Mouse (Mus musculus) embryonic facial prominence, embryonic 11.5 days (tissue): ENCODE measurements at regions not wholly inside any gene's neighbourhood (a gene's known extent, or its start where the extent isn't known, plus 50 kb on each side); places are given as distances from the start of the nearest gene placed in this dataset.

Source experiments
- ATAC-seq: fragments of 200-750 bp; cut with Nextera tagmentation; replicated peaks from 2 replicates; pipeline ENCODE4 v1.8.0; 2017; ENCODE audit warnings: low read depth; ENCODE audit not compliant: insufficient number of reproducible peaks, low FRiP score, low TSS enrichment
- DNase-seq: peaks from one replicate; pipeline ENCODE4 v3.0.0-alpha.2; 2015; ENCODE audit warnings: low spot score
- H3K27ac ChIP-seq: fragments of 300-500 bp; sonication (generic); replicated peaks from 2 replicates; pipeline ENCODE4 v1.5.1; 2014; ENCODE audit warnings: mild to moderate bottlenecking, low read depth, low read length, control low read depth
- H3K27me3 ChIP-seq: fragments of 300-500 bp; sonication (generic); 2 replicates; pipeline ENCODE4 v1.6.1; 2014; ENCODE audit warnings: mild to moderate bottlenecking, low read length, moderate library complexity, mixed read lengths; ENCODE audit not compliant: control insufficient read depth, insufficient read depth
- H3K36me3 ChIP-seq: fragments of 300-500 bp; sonication (generic); replicated peaks from 2 replicates; pipeline ENCODE4 v1.6.1; 2014; ENCODE audit warnings: low read depth, mild to moderate bottlenecking, low read length, moderate library complexity, mixed read lengths; ENCODE audit not compliant: control insufficient read depth, insufficient read depth
- H3K4me1 ChIP-seq: fragments of 300-500 bp; sonication (generic); 2 replicates; pipeline ENCODE4 v1.6.1; 2014; ENCODE audit warnings: low read length, mixed read lengths; ENCODE audit not compliant: control insufficient read depth, insufficient read depth
- H3K4me2 ChIP-seq: fragments of 300-500 bp; sonication (generic); 2 replicates; pipeline ENCODE4 v1.6.1; 2014; ENCODE audit warnings: low read depth, mild to moderate bottlenecking, control low read depth, low read length, moderate library complexity
- H3K4me3 ChIP-seq: fragments of 300-500 bp; sonication (generic); 2 replicates; pipeline ENCODE4 v1.5.1; 2014; ENCODE audit warnings: low read depth, low read length, control low read depth
- H3K9ac ChIP-seq: fragments of 300-500 bp; sonication (generic); replicated peaks from 2 replicates; pipeline ENCODE4 v1.6.1; 2014; ENCODE audit warnings: mild to moderate bottlenecking, control low read depth, low read length
- H3K9me3 ChIP-seq: fragments of 300-500 bp; sonication (generic); replicated peaks from 2 replicates; pipeline ENCODE4 v1.6.1; 2016; ENCODE audit warnings: mild to moderate bottlenecking, low read length, inconsistent platforms, mixed read lengths; ENCODE audit not compliant: control insufficient read depth
- WGBS: fragments of 180-500 bp; shearing (Covaris S2); extraction: QIAGEN DNeasy Blood & Tissue Kit; methylation state at CpG from one replicate; pipeline ENCODE4 v1.1.7; 2014; 5-methylcytosine and 5-hydroxymethylcytosine counted together

GRCm38 (mm10) chr12:106480281-106481060 lies 470.4 kb downstream of the Vrk1 start:
- Histone ChIP-seq H3K9ac (no peak overlapping the region), H3K4me1 (peaks cover 2% of the 10 kb centered on the region; the same call in 1 of the 2 replicates), H3K27ac (no peak overlapping the region), H3K36me3 (no peaks in the 10 kb centered on the region), H3K4me3 (no peak overlapping the region), H3K27me3 (peaks cover 17% of the 10 kb centered on the region), H3K9me3 (no peaks in the 10 kb centered on the region), H3K4me2 (no peak overlapping the region)
- ATAC-seq = no peak
- no peak for DNase-seq
- WGBS = 18% methylated on average over 12 of the region's 12 CpGs

- Histone ChIP-seq H3K4me1 (no peaks in the 10 kb centered on the region), H3K27ac (no peak overlapping the region), H3K9ac (no peak overlapping the region), H3K27me3 (no peaks in the 10 kb centered on the region), H3K4me3 (no peak overlapping the region), H3K4me2 (no peak overlapping the region), H3K9me3 (no peaks in the 10 kb centered on the region), H3K36me3 (no peaks in the 10 kb centered on the region)
- 50% methylated on average over 12 of the region's 12 CpGs for WGBS
- DNase-seq = no peak
- no peak for ATAC-seq
Measured at GRCm38 (mm10) chr12:106501622-106502327, 491.7 kb downstream of the Vrk1 start.

DNA sequence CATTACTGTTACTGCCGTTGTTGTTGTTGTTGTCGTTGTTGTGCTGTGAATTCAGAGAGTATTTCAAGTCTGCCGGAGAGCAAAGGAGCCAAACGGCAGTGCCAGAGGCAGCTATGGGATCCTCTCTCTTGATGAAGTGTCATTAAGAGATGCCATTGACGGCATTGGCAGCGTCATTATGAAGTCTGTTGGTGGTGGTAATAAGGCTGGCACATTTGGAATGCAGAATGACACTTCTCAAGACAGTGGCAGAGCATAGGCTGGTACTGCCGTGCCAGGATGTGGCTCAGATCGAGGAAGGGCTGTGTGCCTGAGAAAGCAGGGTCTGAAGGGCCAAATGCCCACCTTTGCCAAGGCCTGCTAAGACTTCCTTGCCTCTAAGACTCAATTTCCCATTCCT lies 494.3 kb downstream of the Vrk1 start:
- H3K9ac ChIP-seq = no peak overlapping the region
- ATAC-seq (no peak), DNase-seq (no peak)
- no peaks in the 10 kb centered on the region for H3K27me3 ChIP-seq
- H3K36me3 ChIP-seq = no peaks in the 10 kb centered on the region
- H3K4me1 ChIP-seq = no peaks in the 10 kb centered on the region
- no peak overlapping the region for H3K4me2 ChIP-seq
- no peak overlapping the region for H3K27ac ChIP-seq
- H3K9me3 ChIP-seq = no peaks in the 10 kb centered on the region
- H3K4me3 ChIP-seq = no peak overlapping the region
- WGBS = 92% methylated on average over 8 of the region's 8 CpGs

- H3K4me3 ChIP-seq = no peak overlapping the region
Measured at GRCm38 (mm10) chr12:106514057-106514456, 504.0 kb downstream of the Vrk1 start.

GRCm38 (mm10) chr12:106515257-106515788 lies 505.3 kb downstream of the Vrk1 start:
- no peak overlapping the region for H3K27ac ChIP-seq
- no peaks in the 10 kb centered on the region for H3K27me3 ChIP-seq
- ATAC-seq (no peak), DNase-seq (no peak)
- H3K9ac ChIP-seq = no peak overlapping the region
- H3K9me3 ChIP-seq = no peaks in the 10 kb centered on the region
- H3K4me2 ChIP-seq = no peak overlapping the region
- H3K4me1 ChIP-seq = no peaks in the 10 kb centered on the region
- WGBS = 78% methylated on average over 17 of the region's 17 CpGs
- no peak overlapping the region for H3K4me3 ChIP-seq
- no peaks in the 10 kb centered on the region for H3K36me3 ChIP-seq

More at GRCm38 (mm10) chr12:106514057-106514456, 504.0 kb downstream of the Vrk1 start:
- ATAC-seq (no peak), DNase-seq (no peak)
- Histone ChIP-seq H3K27ac (no peak overlapping the region), H3K9ac (no peak overlapping the region), H3K27me3 (no peaks in the 10 kb centered on the region), H3K9me3 (no peaks in the 10 kb centered on the region), H3K4me2 (no peak overlapping the region), H3K4me1 (no peaks in the 10 kb centered on the region), H3K36me3 (no peaks in the 10 kb centered on the region)
- WGBS = 70% methylated on average over 11 of the region's 11 CpGs

DNA sequence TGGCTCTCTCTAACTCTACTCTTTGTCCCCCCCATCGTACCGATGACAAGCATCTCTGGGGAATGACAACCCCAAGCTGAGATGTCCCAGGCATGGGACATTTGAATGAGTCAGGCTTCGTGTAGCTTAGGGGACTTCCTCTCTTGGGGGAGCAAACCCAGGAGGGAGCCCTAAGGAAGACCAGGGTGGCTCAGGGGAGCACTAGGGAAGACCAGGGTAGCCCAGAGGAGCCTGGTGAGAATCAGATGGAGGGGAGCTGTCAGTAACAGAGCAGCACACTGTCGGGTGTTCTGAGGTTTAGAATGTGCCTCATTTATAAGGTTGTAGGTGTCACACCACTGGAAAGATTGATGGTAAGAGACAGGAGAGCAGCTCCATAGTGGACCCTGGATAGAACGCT lies 509.1 kb downstream of the Vrk1 start:
- Histone ChIP-seq H3K4me2 (no peak overlapping the region), H3K36me3 (no peaks in the 10 kb centered on the region), H3K9ac (no peak overlapping the region), H3K9me3 (no peaks in the 10 kb centered on the region), H3K27ac (no peak overlapping the region), H3K4me3 (no peak overlapping the region), H3K27me3 (no peaks in the 10 kb centered on the region), H3K4me1 (no peaks in the 10 kb centered on the region)
- ATAC-seq = no peak
- no peak for DNase-seq
- WGBS = 76% methylated on average over 5 of the region's 5 CpGs

GRCm38 (mm10) chr12:106524411-106524810 lies 514.4 kb downstream of the Vrk1 start:
- WGBS = 78% methylated on average over 4 of the region's 4 CpGs
- no peak overlapping the region for H3K4me2 ChIP-seq

GRCm38 (mm10) chr12:106527116-106527515 lies 517.1 kb downstream of the Vrk1 start:
- 0 out of 2 replicates have a peak, but pooled peaks cover 2% of the 10 kb centered on the region for H3K27me3 ChIP-seq
- no peak for ATAC-seq
- no peak overlapping the region for H3K4me2 ChIP-seq
- H3K27ac ChIP-seq = no peak overlapping the region
- no peak overlapping the region for H3K4me3 ChIP-seq
- 66% methylated on average over 8 of the region's 8 CpGs for WGBS
- H3K36me3 ChIP-seq = no peaks in the 10 kb centered on the region
- H3K9me3 ChIP-seq = no peaks in the 10 kb centered on the region
- peak overlapping the region; percentile 37; the same call in 1 of the 2 replicates for H3K9ac ChIP-seq
- no peaks in the 10 kb centered on the region for H3K4me1 ChIP-seq
- DNase-seq = no peak

More at GRCm38 (mm10) chr12:106524411-106524810, 514.4 kb downstream of the Vrk1 start:
- Histone ChIP-seq H3K4me3 (no peak overlapping the region), H3K27me3 (0 out of 2 replicates have a peak, but pooled peaks cover 2% of the 10 kb centered on the region), H3K9ac (no peak overlapping the region), H3K27ac (no peak overlapping the region), H3K36me3 (no peaks in the 10 kb centered on the region), H3K9me3 (no peaks in the 10 kb centered on the region), H3K4me1 (no peaks in the 10 kb centered on the region)
- ATAC-seq (no peak), DNase-seq (no peak)
